Mouse (Mus musculus) C2C12 (cell line): ENCODE measurements at regions not wholly inside any gene's neighbourhood (a gene's known extent, or its start where the extent isn't known, plus 50 kb on each side); places are given as distances from the start of the nearest gene placed in this dataset.

ENCODE experiments used
- CTCF ChIP-seq: IDR thresholded peaks from one replicate; pipeline ENCODE4 v1.5.1; 2011; ENCODE audit not compliant: control insufficient read depth, insufficient read depth, insufficient read length
- FOSL1 ChIP-seq: IDR thresholded peaks from one replicate; pipeline ENCODE4 v1.8.0; 2011; ENCODE audit warnings: mild to moderate bottlenecking, low read length; ENCODE audit not compliant: poor library complexity, insufficient read depth, severe bottlenecking
- MYOD1 ChIP-seq: IDR thresholded peaks from one replicate; pipeline ENCODE4 v1.6.1; 2011; ENCODE audit warnings: low read depth; ENCODE audit not compliant: control insufficient read depth, insufficient read length

DNA sequence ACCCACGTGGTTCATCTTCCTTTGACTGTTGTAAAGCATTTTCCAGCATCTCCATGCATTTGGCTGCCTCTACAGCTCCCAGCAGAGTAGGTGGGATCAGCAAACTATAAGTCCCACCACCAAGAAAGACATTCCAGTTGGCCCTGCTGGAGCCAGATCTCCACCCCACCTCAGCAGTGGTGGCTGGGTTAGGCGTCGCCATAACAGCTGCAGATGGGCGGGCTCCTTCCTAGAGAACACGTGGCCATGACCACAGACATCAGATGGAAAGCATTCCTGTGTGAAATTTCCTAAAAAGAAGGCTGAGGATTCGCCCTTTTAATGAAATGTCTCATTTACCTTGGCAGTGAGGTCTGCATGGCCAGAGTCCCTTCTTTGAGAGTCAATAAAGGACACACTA is 140.0 kb upstream of the Bmp4 start:
- TF ChIP-seq FOSL1 (no peak), CTCF (no peak), MYOD1 (peak; percentile 21)
